Mouse (Mus musculus) testis, adult 2 months (tissue): ENCODE results near the gene Serpinf1.
"Not testable (repeated sequence)": the region's sequence is repeated elsewhere in the genome, so short reads cannot be mapped to it uniquely, and the experiment has no call there.

ENCODE experiments used
- CTCF ChIP-seq: fragments of 200-500 bp; IDR thresholded peaks from 2 replicates; pipeline ENCODE4 v1.5.1; 2012; ENCODE audit warnings: low read depth, mild to moderate bottlenecking, inconsistent platforms, low read length, moderate library complexity; ENCODE audit not compliant: control insufficient read depth, insufficient read depth, insufficient replicate concordance
- POLR2A ChIP-seq: fragments of 200-500 bp; IDR thresholded peaks from 2 replicates; pipeline ENCODE4 v1.6.1; 2012; ENCODE audit warnings: low read depth, mild to moderate bottlenecking, inconsistent platforms, low read length, moderate library complexity; ENCODE audit not compliant: control insufficient read depth

GRCm38 (mm10) chr11:75455971-75456370, 33.5 kb upstream of the Serpinf1 start:
- not testable (repeated sequence) for TF ChIP-seq POLR2A, CTCF
